Mouse (Mus musculus): ENCODE measurements around the gene Ep300.
A peak's percentile ranks its signal among the peaks of the same experiment; 100 is the strongest.

DNA sequence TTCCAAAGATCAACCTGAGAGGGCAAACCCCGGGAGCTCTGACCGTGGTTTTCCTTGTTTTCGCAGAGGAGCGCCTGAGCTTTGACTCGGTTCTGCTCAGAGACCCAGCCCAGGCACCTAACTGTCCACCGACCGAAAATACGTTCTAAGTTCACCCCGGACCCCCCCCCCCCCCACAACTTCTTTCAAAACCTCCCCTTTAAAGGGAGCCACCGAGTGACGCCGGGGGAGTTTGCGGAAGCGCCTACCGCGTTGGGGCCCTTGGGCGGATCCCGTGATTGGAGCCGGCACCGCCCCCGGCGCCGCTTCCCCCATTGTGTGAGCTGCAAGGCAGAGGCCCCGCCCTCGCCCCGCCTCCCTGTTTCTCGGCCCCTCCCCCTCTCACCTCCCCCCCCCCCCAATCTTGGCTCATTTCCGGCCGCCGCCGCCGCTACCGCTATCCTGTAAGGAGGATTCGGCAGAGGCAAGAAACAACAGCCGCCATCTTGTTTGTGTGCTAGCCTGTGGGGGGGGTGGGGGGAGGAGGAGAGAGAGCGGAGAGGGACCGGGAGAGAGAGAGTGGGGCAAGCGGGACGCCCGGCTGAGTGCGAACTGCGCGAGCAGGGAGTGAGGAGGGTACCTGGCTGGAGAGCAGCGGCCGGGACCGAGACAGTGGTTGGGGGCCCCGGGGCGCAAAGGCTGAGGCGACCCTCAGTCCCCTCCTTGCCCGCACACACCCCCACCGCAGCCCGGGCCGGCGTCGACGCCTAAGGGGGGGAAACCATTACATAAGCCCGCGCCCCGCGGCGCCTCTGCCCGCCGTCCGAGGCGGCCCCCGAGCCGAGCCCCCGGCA is at the start of gene Ep300:
- TF ChIP-seq CTCF (IDR thresholded peaks at IDR 0.05; ENCODE audit: low read depth, low read length) (no peak), POLR2A (IDR thresholded peaks at IDR 0.05; ENCODE audit: extremely low read depth, insufficient read depth, low read length) (peak; percentile 77)
